In the genomic region with DNA sequence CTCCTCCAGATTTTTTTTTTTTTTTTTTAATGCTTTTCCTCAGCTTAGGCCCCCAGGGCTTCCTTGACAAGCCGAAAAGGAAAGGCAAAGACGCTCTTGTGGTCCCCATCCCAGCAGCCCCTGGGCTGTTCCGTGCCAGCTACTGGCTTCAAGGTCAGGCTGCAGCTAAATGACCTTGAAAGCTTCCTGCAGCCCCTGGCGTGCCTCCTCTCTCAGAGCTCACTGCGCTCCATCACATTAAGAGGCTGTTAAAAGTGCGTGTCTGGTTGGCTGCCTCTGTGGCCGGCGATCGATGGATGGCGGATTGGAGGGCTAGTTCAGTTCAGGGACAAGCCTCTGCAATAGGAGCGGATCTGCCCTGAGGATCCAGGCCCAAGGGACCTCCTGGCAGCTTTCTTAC, we compare ENCODE assay signal across 11 mouse cellular contexts.
A peak's percentile ranks its signal among the peaks of the same experiment; 100 is the strongest.
DNase-seq lines count a peak whose midpoint lies in the region; ATAC-seq and TF ChIP-seq lines count a peak whose summit lies in the region.
"Had no signal": no experiment of that assay in that cellular context is flagged by ENCODE, and none has a peak within 500 bp of the region (broad histone marks: within the 10 kb centered on the region; RNA-seq: fewer than 3 reads in every experiment).

No protein-coding gene starts in this region.

- peaks cover 19% of the 10 kb centered on the region for H3K4me1 ChIP-seq in forebrain, embryonic 12.5 days
- H3K4me1 ChIP-seq in forebrain, embryonic 11.5 days (replicated peaks; ENCODE audit: control insufficient read depth, insufficient read depth, low read length), result peaks cover 6% of the 10 kb centered on the region; the same call in 1 of the 2 replicates
- H3K4me1 ChIP-seq in midbrain, embryonic 10.5 days, result peaks cover 35% of the 10 kb centered on the region
- peaks cover 10% of the 10 kb centered on the region for H3K4me1 ChIP-seq in midbrain, embryonic 11.5 days (ENCODE audit: control insufficient read depth, insufficient read depth, low read length)
- H3K4me1 ChIP-seq in hindbrain, postnatal 0 days (ENCODE audit: insufficient read depth, low read length), result no peaks in the 10 kb centered on the region
- H3K4me1 ChIP-seq in stomach, embryonic 15.5 days, result peaks cover 14% of the 10 kb centered on the region; the same call in 1 of the 2 replicates

- no peak overlapping the region for H3K9ac ChIP-seq in forebrain, embryonic 12.5 days
- H3K9ac ChIP-seq in forebrain, embryonic 11.5 days (ENCODE audit: low read length), result no peak overlapping the region
- H3K9ac ChIP-seq in midbrain, embryonic 11.5 days (ENCODE audit: low read length), result no peak overlapping the region
- peak overlapping the region; percentile 35; the same call in 1 of the 2 replicates for H3K9ac ChIP-seq in hindbrain, postnatal 0 days (replicated peaks; ENCODE audit: low read length)
- no peak overlapping the region for H3K9ac ChIP-seq in stomach, embryonic 15.5 days

- ATAC-seq in forebrain, embryonic 12.5 days (ENCODE audit: low FRiP score), result no peak
- no peak for ATAC-seq in forebrain, embryonic 11.5 days (replicated peaks; ENCODE audit: low FRiP score)
- no peak; the same call in 1 of the 2 replicates for ATAC-seq in midbrain, embryonic 11.5 days (ENCODE audit: low FRiP score)
- no peak for ATAC-seq in hindbrain, postnatal 0 days
- ATAC-seq in stomach, embryonic 15.5 days (ENCODE audit: insufficient read depth, low FRiP score, low read depth), result 0 out of 2 replicates have a peak, but pooled peaks have one; percentile 32

- 26% methylated on average over 11 of the region's 11 CpGs for WGBS in forebrain, embryonic 12.5 days
- WGBS in forebrain, embryonic 11.5 days, result 34% methylated on average over 11 of the region's 11 CpGs
- 37% methylated on average over 11 of the region's 11 CpGs for WGBS in midbrain, embryonic 10.5 days
- WGBS in midbrain, embryonic 11.5 days, result 28% methylated on average over 11 of the region's 11 CpGs
- 10% methylated on average over 11 of the region's 11 CpGs for WGBS in hindbrain, postnatal 0 days
- WGBS in stomach, embryonic 15.5 days, result 33% methylated on average over 11 of the region's 11 CpGs

- no peak for DNase-seq in forebrain, embryonic 11.5 days (ENCODE audit: low spot score)
- peak; percentile 33 for DNase-seq in midbrain, embryonic 10.5 days (ENCODE audit: low spot score)
- DNase-seq in midbrain, embryonic 11.5 days (ENCODE audit: low spot score, missing footprints), result no peak
- peak; percentile 46 for DNase-seq in hindbrain, postnatal 0 days (ENCODE audit: low spot score)
- DNase-seq in T-cell, adult 2 months (ENCODE audit: low spot score), result no peak
- no peak for DNase-seq in thymus, postnatal 0 days (ENCODE audit: low spot score)
- DNase-seq: cerebellum, postnatal 10 days; lung, adult 18-20 months; thymus, adult 2 months had no signal

- TF ChIP-seq CTCF in hindbrain, postnatal 0 days (IDR thresholded peaks at IDR 0.05; ENCODE audit: low read depth), result no peak

- peak overlapping the region; percentile 2; the same call in 1 of the 2 replicates for H3K4me2 ChIP-seq in forebrain, embryonic 12.5 days
- H3K4me2 ChIP-seq in forebrain, embryonic 11.5 days (ENCODE audit: low read depth, low read length, severe bottlenecking), result no peak overlapping the region
- H3K4me2 ChIP-seq in midbrain, embryonic 11.5 days, result no peak overlapping the region
- H3K4me2 ChIP-seq in hindbrain, postnatal 0 days (ENCODE audit: low read depth, low read length), result peak overlapping the region; percentile 10
- no peak overlapping the region for H3K4me2 ChIP-seq in stomach, embryonic 15.5 days

- H3K4me3 ChIP-seq in forebrain, embryonic 12.5 days (replicated peaks), result no peak overlapping the region
- H3K4me3 ChIP-seq in forebrain, embryonic 11.5 days (ENCODE audit: low read depth, low read length), result no peak overlapping the region
- no peak overlapping the region for H3K4me3 ChIP-seq in midbrain, embryonic 10.5 days
- no peak overlapping the region for H3K4me3 ChIP-seq in midbrain, embryonic 11.5 days (ENCODE audit: low read depth, low read length)
- H3K4me3 ChIP-seq in hindbrain, postnatal 0 days (ENCODE audit: low read length), result no peak overlapping the region
- no peak overlapping the region for H3K4me3 ChIP-seq in stomach, embryonic 15.5 days (replicated peaks)

- no peak overlapping the region for H3K27ac ChIP-seq in forebrain, embryonic 12.5 days
- no peak overlapping the region for H3K27ac ChIP-seq in forebrain, embryonic 11.5 days (ENCODE audit: low read depth, low read length)
- 0 out of 2 replicates have a peak overlapping the region, but pooled peaks have one; percentile 19 for H3K27ac ChIP-seq in midbrain, embryonic 10.5 days (replicated peaks)
- H3K27ac ChIP-seq in midbrain, embryonic 11.5 days (ENCODE audit: low read depth, low read length), result no peak overlapping the region
- H3K27ac ChIP-seq in hindbrain, postnatal 0 days, result peak overlapping the region; percentile 32
- no peak overlapping the region for H3K27ac ChIP-seq in stomach, embryonic 15.5 days

- no peaks in the 10 kb centered on the region for H3K9me3 ChIP-seq in forebrain, embryonic 12.5 days
- no peaks in the 10 kb centered on the region for H3K9me3 ChIP-seq in forebrain, embryonic 11.5 days (ENCODE audit: control insufficient read depth, low read length)
- H3K9me3 ChIP-seq in midbrain, embryonic 10.5 days (replicated peaks), result no peaks in the 10 kb centered on the region
- no peaks in the 10 kb centered on the region for H3K9me3 ChIP-seq in midbrain, embryonic 11.5 days (ENCODE audit: control insufficient read depth, low read length)
- no peaks in the 10 kb centered on the region for H3K9me3 ChIP-seq in hindbrain, postnatal 0 days (ENCODE audit: low read length)
- H3K9me3 ChIP-seq in stomach, embryonic 15.5 days, result no peaks in the 10 kb centered on the region

- H3K36me3 ChIP-seq in forebrain, embryonic 12.5 days (replicated peaks), result no peaks in the 10 kb centered on the region
- no peaks in the 10 kb centered on the region for H3K36me3 ChIP-seq in forebrain, embryonic 11.5 days (ENCODE audit: control insufficient read depth, insufficient read depth, low read length)
- no peaks in the 10 kb centered on the region for H3K36me3 ChIP-seq in midbrain, embryonic 10.5 days
- H3K36me3 ChIP-seq in midbrain, embryonic 11.5 days (ENCODE audit: control insufficient read depth, insufficient read depth, low read length), result no peaks in the 10 kb centered on the region
- H3K36me3 ChIP-seq in hindbrain, postnatal 0 days (ENCODE audit: insufficient read depth, low read length), result no peaks in the 10 kb centered on the region
- H3K36me3 ChIP-seq in stomach, embryonic 15.5 days, result no peaks in the 10 kb centered on the region

- peaks cover 52% of the 10 kb centered on the region for H3K27me3 ChIP-seq in forebrain, embryonic 12.5 days
- peaks cover 9% of the 10 kb centered on the region; the same call in 1 of the 2 replicates for H3K27me3 ChIP-seq in forebrain, embryonic 11.5 days (ENCODE audit: control insufficient read depth, insufficient read depth, low read length)
- H3K27me3 ChIP-seq in midbrain, embryonic 10.5 days (ENCODE audit: low read depth, poor library complexity, severe bottlenecking), result peaks cover 99% of the 10 kb centered on the region
- peaks cover 21% of the 10 kb centered on the region; the same call in 1 of the 2 replicates for H3K27me3 ChIP-seq in midbrain, embryonic 11.5 days (ENCODE audit: control insufficient read depth, insufficient read depth, low read length)
- H3K27me3 ChIP-seq in hindbrain, postnatal 0 days (ENCODE audit: insufficient read depth, low read length), result no peaks in the 10 kb centered on the region
- 0 out of 2 replicates have a peak, but pooled peaks cover 3% of the 10 kb centered on the region for H3K27me3 ChIP-seq in stomach, embryonic 15.5 days (replicated peaks)

Comparison
In these comparisons a context has a peak if more than half of its experiments do, and no peak if none do; other contexts are left out.
1. H3K27ac ChIP-seq: peak in midbrain, embryonic 10.5 days (single experiment) and hindbrain, postnatal 0 days (single experiment); none in forebrain, embryonic 12.5 days (single experiment), forebrain, embryonic 11.5 days (single experiment), midbrain, embryonic 11.5 days (single experiment) and stomach, embryonic 15.5 days (single experiment).
2. H3K4me2 ChIP-seq: peak in forebrain, embryonic 12.5 days (single experiment) and hindbrain, postnatal 0 days (single experiment); none in forebrain, embryonic 11.5 days (single experiment), midbrain, embryonic 11.5 days (single experiment) and stomach, embryonic 15.5 days (single experiment).
3. DNase-seq: peak in midbrain, embryonic 10.5 days (single experiment) and hindbrain, postnatal 0 days (single experiment); none in forebrain, embryonic 11.5 days (single experiment), midbrain, embryonic 11.5 days (single experiment), T-cell, adult 2 months (single experiment) and thymus, postnatal 0 days (single experiment).